Mouse (Mus musculus) liver (tissue): ENCODE results near the gene Smap1.
"Not testable (repeated sequence)": the region's sequence is repeated elsewhere in the genome, so short reads cannot be mapped to it uniquely, and the experiment has no call there.

Source experiments
- DNase-seq: peaks from one replicate; pipeline ENCODE4 v3.0.0-alpha.2; 2020; ENCODE audit warnings: mixed read lengths

The Smap1 gene

DNA sequence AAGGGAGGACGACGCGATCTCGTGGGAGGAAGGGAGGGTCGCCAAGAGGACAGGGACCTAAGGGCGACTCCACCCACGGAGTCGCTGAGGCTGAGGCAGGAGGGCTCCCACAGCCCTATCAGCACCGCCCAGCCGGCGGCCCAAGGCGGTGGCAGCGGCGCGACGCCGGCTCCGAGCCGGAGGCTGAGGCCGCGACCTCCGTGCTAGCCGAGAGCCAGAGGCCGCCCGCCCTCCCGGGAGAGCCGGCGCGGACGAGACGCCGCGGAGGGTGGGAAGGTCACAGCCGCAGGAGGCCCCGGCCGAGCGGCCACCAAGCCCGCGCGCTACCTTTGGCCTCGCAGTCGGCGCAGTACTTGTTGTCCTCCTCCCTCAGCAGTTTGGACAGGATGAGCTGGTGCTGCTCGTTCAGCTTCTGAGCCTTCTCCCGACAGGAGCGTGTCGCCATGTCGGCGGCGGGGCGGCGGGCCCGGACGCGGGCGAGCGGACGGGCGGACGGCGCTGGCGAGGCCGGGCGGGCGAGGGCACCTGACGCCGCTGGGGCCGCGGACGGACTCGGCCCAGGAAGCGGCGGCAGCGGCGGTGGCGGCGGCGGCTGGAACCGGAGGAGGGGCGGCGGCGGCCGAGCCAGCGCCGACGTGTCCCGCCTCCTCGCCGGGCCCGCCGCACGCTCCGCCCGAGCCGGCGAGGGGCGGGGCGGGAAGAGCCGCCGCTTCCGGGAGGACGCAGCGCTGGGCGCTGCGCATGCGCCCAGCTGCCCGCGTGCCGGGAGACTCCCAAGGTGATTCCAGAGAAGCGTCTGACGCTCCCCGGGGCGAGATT lies at the start of gene Smap1:
Gene Smap1 (minus strand): TSS at position 607 of the 819 bp plus-strand sequence.
- DNase-seq: peak; percentile 91

DNA sequence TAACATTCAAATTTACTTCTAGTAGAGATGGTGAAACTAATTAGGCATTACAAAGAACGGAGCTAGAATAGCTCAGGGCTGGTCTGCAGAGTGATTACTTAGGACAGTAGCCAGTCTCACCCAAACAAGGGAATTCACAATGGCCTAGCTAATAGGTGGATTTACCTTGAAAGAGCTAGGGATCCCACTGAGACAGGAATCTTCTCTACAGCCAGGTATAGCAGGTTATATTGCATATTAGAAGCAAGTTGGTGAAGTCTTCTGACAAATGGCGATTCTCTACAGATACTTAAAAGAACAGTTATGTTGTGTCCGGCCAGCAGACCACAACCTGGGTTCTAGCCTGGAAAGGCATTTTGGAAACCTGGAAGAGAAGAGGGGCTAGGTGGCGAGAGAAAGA lies 49.0 kb upstream of the Smap1 start:
- not testable (repeated sequence) for DNase-seq

DNA sequence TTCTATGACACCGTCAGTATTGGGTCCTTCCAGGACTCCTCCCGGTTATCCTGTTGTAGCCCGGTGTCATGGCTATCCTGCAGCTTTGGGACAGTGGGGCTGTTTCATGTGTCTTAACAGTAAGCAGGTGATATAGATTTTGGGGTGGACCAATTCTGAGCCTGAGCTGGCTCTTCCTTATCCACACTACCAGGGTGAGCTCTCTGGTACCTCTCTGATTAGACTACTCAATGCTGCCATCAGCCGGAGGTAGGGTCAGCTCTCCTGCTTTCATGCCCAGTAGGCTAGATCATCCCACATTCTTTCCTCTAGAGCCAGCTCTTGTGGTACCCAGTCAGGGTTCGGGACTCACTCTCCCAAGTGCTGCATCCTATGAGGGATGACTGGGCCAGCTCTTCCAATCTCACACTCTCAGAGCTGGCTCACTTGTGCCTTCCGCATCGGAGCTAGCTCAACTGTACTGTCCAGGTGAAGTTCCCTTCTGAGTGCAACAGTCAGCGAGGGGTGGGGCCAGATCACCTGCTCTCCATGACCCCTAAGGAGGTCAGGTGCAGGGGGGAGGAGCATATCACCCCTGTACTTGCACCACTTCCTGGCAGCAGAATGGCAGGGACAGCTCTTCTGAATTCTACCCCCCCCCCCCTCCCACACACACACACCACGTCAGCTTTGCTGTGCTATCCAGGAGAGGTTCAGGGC lies 46.1 kb upstream of the Smap1 start:
- DNase-seq: no peak

DNA sequence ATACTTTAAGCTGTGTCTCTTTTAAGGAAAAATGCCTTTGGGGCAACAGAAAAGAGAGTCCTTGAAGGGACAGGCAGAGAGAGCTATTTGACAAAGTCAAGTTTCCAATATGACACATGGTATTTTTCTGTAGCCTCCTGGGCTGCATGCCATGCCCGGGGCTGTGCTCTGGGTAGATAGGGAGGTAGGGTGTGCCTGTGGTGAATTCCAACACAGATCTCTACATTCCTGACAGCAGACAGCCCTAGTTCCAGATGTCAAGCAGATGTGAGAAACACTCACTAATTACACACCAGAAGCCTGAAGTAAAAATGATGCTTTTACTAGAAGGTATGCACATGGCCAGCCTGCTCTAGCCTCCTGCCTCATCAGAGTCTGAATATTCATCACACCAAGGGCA lies 44.1 kb upstream of the Smap1 start:
- DNase-seq: peak; percentile 26

DNA sequence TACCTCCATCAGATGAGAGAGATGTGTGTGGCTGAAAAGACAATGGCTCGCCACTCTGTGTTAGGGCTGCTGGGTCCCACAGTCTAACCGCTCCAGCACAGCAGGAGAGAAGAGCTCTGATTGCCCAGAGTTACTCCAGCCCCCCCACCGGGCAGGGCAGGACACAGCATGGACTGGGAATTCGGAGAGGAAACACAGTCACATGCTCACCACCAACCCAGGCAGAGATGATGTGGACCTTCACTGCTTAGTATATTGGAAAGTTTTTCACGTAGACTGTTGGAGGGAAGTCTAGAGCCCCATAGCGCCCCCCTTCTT lies 37.3 kb upstream of the Smap1 start:
- DNase-seq: no peak

DNA sequence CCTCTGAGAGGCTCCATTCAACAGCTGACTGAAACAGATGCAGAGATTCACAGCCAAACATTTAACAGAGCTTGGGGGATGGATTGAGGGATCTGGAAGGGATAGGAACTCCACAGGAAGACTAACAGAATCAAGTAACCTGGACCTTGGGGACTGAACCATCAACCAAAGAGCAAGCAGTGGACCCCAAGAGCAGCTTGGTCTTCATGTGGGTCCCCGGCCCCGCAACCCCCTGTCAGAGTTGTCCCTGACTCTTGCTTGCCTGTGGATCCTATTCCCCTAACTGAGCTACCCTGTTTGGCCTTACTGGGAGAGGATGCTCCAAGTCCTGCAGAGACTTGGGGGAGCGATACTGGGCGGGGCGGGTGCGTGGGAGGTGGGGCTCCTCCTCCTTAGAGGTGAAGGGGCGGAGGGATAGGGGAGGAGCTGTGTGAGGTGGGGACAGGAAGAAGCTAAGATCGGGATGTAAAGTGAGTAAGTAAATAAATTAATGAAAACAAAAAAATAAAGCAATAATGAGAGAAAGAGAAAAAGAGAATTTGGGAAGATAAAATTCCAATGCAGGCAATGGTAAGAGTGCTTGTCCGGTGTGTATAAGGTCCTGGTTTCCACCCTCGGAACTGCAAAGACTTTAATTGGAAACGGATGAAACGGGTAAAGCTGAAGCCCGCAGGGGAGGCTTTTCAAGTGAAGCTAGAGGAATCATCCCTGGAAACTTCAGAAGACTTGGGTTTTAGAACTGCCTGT lies 36.7 kb upstream of the Smap1 start:
- DNase-seq: peak; percentile 36

DNA sequence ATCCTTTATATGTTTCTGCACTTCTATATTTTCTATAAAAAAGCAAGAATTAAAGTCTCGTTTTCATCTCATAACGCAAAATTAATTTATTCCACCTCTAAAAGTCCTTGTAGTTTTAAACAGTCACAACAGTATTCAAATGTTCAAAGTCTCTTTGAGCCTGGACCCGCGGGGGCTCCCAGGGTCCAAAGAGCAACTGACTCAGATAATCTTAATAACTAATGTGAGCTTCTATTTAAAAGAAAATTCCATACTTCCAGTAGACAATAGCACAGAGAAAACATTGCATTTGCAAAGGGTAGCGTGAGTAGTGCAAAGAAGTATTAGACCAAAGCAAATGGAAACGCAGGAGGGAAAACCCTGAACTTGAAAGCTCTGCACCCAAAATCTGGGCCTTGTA lies 36.0 kb upstream of the Smap1 start:
- DNase-seq: no peak

DNA sequence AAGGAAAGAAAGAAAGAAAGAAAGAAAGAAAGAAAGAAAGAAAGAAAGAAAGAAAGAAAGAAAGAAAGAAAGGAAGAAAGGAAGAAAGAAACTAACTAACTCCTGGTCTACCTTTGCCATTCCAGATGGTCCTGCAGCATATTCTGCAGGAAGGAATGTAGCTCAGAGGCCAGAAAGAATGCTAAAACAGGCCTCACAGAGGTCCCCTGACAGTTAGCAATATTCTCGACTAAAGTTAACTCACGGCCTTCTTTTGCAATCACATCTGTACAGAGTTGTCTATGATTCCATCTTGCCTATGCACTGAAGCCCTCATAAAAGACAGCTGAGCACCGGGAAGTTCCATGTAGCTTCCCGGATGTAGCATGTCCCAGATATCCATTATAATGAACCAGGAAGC lies 33.4 kb upstream of the Smap1 start:
- DNase-seq: no peak

DNA sequence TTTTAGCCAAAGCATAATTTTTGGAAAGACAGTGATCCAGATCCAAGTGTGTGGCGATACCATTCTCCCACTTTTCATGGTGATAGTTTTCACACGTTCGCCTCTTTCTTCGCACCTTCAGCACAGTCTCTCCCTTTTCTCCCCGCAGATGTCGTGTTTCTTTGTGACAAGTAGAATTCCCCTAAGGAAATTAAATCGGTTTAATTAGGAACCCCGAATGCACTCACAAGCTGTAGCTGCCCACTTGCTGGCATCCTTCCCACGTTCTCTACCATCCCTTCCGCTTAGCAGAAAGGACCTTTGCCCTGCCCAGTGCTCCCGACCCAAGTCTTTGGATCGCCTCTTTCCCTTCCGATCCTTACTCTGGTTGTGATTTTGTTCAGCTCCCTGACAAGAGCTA lies 31.8 kb upstream of the Smap1 start:
- no peak for DNase-seq

DNA sequence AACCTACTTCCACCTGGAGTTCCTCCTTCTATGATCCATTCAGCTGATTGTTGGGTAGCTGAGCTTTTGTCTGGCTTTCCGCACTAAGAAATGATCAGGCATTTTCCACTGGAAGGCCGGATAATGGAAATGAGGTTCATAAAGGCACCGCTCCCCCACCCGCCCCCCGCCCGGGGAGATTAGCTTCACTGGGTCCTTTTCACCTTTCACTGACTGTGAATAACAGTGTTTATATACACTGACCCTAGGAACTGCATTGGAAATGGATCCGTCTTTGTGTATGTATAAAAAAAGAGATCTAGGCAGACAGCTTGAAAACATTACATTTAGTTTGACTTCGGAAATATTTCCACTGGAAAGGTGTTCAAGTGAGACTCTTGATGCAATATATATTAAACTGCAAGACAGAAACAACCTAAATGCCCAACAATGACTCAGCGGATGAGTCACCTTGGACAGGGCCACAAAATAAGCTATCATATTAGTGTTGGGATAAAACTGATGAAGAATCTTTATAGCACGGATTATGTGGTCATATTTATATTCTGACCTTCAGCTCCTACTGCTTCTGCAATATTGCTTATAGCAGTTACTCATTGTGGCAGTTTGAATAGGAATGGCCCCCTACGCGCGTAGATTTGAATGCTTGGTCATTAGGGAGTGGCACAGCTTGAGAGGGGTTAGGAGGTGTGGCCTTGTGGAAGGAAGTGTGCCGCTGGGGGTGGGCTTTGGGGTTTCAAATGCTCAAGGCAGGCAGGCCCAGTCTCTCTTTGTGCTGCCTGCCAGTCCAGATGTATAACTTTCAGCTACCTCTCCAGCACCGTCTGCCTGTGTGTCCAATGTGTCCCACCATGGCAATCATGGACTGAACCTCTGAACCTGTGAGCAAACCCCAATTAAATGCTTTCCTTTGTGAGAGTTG lies 26.9 kb upstream of the Smap1 start:
- no peak for DNase-seq

DNA sequence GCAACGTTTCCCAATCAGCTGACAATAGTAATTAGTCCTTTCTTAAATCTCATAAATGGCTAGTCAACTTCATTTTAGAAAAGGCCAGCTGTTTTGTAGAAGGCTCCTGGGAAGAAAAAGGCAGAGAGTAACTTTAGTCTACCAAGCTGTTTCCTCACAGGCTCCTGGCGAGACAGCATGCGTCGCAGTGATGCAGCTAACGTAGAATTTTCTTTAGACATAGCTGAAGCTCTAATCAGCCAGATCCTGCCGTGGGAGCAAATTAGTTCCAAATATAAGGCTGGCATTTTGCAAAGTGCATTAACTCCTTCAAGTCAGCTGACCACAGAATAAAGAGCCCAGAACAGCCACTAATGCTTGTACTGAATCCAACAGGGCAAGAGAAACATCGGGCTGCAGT lies 26.2 kb upstream of the Smap1 start:
- DNase-seq: no peak

DNA sequence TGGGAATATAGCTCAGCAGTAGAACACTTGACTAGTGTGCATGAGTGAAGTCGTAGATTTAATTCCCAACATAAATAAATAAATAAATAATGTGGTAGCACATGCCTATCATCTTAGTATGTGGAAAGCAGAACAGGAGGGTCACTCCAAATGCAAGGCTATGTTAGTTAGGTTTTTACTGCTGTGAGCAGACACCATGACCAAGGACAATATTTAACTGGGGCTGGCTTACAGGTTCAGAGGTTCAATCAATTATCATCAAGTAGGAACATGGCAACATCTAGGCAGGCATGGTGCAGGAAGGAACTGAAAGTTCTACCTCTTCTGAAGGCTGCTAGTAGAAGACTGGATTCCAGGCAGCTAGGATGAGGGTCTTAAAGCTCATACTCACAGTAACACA lies 22.0 kb upstream of the Smap1 start:
- no peak for DNase-seq

DNA sequence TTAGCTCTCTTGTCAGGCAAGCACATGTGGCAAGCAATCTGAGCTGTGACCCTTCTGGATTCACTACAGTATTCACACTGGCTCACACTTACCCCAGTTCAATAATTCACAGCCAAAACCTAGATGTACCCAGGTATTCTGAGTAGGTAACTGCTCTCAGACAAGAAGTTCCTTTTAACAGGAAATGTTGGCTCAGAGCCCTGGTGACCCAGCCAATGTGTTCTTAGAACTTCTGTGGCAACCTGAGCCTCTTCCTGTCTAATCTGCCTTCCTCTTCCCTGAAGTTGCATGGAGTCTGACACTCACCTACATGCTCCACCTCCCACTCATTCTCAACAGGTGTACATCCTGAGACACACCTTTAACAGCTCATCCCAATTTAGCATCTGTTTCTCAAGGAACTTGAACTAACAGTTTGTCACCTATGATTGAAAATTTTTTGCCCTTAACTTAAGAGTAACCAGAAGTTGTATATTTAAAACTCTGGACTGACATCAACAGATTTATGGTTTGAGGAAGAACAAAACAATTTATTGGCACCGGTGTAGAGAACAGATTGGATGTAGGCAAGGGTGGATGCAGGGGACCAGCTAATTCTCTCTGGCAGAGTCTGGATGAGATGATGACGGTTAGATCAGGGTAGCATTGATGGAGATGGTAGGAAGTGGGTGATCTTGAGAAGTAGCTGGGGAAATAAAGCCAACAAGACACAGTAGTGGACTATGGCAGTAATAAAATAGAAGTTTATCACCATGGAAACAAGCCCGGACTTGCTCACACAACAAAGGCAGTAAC lies 21.2 kb upstream of the Smap1 start:
- no peak for DNase-seq

DNA sequence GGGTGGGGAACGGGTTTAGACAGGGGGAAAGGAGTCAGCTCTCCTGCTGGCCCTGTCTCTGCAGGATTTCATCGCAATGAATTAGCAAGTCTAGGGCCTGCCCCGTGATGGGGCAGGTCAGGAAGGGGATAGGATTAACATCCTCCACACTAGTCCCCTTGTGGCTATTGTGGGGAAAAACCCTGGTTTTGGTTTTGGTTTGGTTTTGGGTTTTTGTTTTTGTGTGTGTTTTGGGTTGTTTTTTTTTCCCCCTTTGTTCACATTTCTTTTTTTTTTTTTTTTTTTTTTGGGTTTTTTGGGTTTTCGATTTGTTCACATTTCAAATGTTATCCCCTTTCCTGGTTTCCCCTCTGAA lies 13.3 kb upstream of the Smap1 start:
- no peak for DNase-seq

DNA sequence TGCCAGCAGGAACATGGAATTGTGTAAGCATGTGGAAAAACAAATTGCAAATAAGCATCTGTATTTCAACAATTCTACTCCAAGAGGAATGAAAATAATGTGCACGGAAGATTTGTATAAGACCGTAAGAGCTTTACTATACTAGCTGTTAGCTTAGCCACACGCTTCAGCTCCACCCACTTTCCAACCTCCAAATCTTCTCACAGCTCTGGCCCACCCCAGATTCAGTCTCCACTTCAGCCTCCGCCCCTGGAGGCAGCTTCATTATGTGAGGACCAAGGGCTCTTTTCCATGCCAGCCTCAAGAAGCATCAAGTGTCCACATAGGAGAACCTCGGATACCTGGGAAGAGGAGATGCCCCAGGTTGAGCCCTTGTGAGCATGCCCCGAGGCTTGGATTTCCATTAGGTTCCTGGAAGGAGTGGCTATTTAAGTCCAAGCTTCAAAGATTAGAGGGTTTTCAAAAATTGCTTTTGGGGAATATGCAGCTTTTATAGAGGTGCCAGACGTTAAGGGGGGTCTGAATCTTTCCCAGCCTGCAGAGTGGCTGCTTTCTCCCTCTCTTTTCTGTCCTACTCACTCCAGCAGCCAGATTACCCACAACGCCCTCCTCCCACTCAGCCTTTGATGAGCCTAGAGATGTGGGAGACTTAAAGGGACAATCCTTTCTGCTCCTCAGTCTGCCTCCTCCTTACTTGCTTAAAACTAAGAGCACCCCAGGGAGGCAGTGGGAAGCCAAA lies 12.7 kb upstream of the Smap1 start:
- DNase-seq: no peak

DNA sequence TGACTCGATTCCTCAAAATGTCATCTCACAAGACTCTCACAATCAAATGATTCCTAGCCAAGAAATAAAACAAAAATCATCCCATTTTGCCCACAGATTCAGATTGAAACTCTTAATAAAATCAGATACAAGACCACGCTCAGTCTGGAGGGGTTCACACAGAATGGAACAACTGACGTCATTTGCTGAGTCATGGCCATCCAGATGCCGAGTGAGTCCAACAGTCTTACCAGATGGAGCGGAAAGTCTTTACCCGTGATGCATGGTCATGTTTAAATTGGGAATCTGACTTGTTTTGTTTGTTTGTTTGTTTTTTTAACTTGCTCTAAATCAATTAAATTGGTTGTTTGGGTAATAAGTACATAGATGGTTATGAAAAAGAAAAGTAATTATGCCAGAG lies 7.3 kb upstream of the Smap1 start:
- no peak for DNase-seq

DNA sequence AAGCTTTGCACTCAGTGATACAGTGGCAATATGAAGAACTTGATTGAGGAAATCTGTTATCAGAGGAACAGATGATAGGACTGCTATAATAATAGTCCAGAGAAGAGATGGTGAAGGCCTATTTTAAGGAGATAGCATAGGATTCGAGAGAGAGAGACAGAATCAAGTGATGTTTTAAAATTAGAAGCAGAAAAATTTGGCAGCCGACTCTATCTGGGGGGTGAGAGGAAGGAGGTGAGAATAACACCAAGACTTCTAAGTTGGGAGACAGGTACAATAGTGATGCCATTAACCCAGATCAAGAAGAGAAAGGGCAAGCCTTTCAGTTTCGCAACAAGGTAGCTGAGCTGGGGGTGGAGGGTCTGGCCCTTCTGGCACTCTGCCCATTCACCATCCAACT lies 6.3 kb upstream of the Smap1 start:
- DNase-seq: no peak

DNA sequence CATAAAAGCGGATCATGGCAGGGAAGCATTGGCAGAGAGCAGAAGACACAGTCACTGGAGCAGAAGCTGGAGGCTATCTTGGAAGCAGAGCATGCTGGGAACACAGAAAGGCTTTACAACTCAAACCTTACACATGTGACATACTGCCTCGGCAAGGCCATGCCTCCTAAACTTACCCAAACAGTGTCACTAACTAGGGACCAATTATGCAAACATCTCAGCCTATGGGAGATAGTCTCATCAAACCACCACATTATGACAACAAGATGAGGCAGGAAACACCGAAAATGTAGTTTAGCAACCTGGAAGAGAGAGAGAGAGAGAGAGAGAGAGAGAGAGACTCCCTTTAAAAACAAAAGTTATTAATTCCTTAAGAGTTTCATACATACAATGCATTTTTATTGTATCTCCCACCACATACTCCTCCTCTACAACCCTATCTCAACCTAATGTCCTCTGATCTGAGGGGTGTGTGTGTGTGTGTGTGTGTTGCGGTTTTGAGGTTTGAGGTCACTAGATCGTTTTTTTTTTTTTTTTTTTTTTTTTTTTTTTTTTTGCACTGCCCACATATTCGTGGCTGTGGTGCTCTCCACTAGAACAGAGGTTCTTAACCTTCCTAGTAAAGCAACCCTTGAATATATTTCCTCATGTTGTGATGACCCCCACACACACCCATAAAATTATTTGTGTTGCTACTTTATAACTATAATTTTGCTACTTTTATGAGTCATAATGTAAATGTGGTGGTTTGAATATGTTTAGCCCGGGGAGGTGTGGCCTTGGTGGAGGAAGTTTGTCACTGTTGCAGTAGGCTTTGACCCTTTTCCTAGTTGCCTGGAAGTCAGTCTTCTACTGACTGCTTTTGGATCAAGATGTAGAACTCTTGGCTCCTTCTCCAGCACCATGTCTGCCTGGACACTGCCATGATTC lies 1.9 kb upstream of the Smap1 start:
- no peak for DNase-seq

DNA sequence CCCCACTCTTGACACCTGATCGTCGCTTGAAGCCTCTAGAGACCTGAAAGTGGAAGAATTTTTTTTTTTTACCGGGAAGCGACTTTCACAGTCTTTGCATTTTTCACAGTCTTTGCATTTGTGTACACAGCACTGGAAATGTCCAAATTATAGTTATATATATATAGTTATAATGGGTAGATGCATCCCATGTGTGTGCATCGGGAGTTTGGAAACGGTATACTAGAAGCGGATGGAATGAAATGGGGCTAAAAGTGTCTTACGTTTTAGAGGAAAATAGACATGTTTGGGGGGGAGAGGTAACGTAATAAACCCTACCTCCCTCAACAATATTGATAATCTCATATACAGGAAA lies 390 bp upstream of the Smap1 start:
- DNase-seq: no peak

DNA sequence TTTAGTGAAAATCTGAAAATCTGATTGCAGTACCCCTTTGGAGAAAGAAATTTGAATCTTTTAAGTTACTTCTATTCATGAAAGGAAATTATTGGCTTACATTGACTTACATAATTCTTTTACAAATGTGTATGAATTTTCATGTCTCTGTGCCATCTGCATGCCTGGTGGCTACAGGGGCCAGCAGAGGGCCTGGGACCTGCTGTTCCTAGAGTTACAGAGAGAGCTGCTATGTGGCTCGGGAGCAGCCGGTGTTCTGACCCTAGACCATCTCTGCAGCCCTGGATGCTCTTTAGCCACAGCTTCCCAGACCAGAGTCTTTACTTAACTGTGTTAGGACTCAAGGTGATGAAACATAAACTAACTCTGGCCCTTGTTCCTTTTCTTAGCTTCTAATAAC lies 1.8 kb downstream of the Smap1 start:
- peak; percentile 36 for DNase-seq
